Mouse (Mus musculus): ENCODE data around the gene Lrmda. TPM values are rescaled to one million over a fixed set of nuclear protein-coding genes. Genes with fewer than 3 reads are reported as not detected.

Lrmda gene
- total and polyA plus RNA-seq, 2 experiments from 2014 or later: 0.38 to 0.82 TPM

GRCm38 (mm10) chr14:22630361-22630867 is 610.9 kb downstream of the Lrmda start:
- 88% methylated on average over 9 of the region's 9 CpGs for WGBS
- Histone ChIP-seq H3K27me3 (ENCODE audit: control insufficient read depth, insufficient read depth, low read length) (no peaks in the 10 kb centered on the region), H3K4me1 (ENCODE audit: control insufficient read depth, insufficient read depth) (no peaks in the 10 kb centered on the region), H3K36me3 (replicated peaks; ENCODE audit: control insufficient read depth, insufficient read depth, low read length) (no peaks in the 10 kb centered on the region), H3K4me3 (ENCODE audit: low read depth, low read length) (no peak overlapping the region), H3K9ac (replicated peaks; ENCODE audit: low read depth, low read length) (no peak overlapping the region), H3K9me3 (replicated peaks; ENCODE audit: control insufficient read depth, low read length) (no peaks in the 10 kb centered on the region), H3K27ac (ENCODE audit: low read depth) (no peak overlapping the region), H3K4me2 (ENCODE audit: low read depth, low read length) (no peak overlapping the region)
- ATAC-seq (ENCODE audit: insufficient read depth, low read depth) (no peak), DNase-seq (ENCODE audit: low spot score) (no peak)
- TF ChIP-seq EP300 (IDR thresholded peaks at IDR 0.05; ENCODE audit: low read depth): no peak
- TF ChIP-seq CTCF (IDR thresholded peaks at IDR 0.05; ENCODE audit: low read depth): no peak

DNA sequence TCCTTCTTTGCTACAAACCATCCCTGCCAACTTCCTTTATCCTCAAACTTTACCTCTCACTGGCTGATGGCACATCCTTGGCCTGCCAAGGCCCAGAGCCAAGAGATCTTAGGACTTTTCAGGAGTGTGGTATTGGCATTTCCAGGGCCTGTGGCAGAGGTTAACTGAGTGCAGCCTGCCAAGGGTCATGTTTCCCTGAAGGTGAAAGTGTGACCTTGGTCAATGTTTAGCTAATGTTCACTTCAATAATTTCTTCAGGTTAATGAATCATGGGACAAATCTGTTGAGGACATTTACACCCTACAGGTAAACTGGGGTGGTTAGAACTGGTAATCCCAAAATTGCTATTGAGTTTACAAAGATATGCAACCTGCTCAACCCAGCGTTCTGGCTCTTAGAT is 614.1 kb downstream of the Lrmda start:
- Histone ChIP-seq H3K27ac (ENCODE audit: low read depth) (no peak overlapping the region), H3K9ac (replicated peaks; ENCODE audit: low read depth, low read length) (no peak overlapping the region), H3K9me3 (replicated peaks; ENCODE audit: control insufficient read depth, low read length) (no peaks in the 10 kb centered on the region), H3K4me1 (ENCODE audit: control insufficient read depth, insufficient read depth) (no peaks in the 10 kb centered on the region), H3K36me3 (replicated peaks; ENCODE audit: control insufficient read depth, insufficient read depth, low read length) (no peaks in the 10 kb centered on the region), H3K4me2 (ENCODE audit: low read depth, low read length) (no peak overlapping the region), H3K27me3 (ENCODE audit: control insufficient read depth, insufficient read depth, low read length) (no peaks in the 10 kb centered on the region), H3K4me3 (ENCODE audit: low read depth, low read length) (no peak overlapping the region)
- DNase-seq (ENCODE audit: low spot score): no peak
- no peak for ATAC-seq (ENCODE audit: insufficient read depth, low read depth)
- WGBS: 48% methylated on average over 1 of the region's 1 CpGs
- no peak for TF ChIP-seq EP300 (IDR thresholded peaks at IDR 0.05; ENCODE audit: low read depth)
- no peak for TF ChIP-seq CTCF (IDR thresholded peaks at IDR 0.05; ENCODE audit: low read depth)

DNA sequence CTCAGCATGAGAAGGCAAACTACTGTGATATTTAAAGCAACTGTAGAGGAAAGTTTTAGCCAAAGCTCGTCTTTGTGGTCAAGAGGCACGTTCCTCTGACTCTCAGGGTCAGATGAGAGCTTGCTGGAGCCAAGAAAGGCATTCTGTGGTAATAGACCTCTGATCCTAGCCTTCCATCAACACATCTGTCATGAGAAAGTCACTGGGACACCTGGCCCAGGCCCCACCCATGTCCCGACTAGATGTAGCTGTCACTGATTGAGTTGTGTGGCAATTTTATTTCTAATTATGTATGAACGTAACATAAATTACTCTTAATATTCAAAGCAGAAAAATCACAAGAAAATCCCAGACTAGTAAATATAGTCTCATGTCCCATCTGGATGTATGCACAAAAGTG is 624.0 kb downstream of the Lrmda start:
- no peaks in the 10 kb centered on the region for H3K36me3 ChIP-seq (replicated peaks; ENCODE audit: control insufficient read depth, insufficient read depth, low read length)
- H3K9ac ChIP-seq (replicated peaks; ENCODE audit: low read depth, low read length): no peak overlapping the region
- TF ChIP-seq EP300 (IDR thresholded peaks at IDR 0.05; ENCODE audit: low read depth) (no peak), CTCF (IDR thresholded peaks at IDR 0.05; ENCODE audit: low read depth) (no peak)
- no peak overlapping the region for H3K4me2 ChIP-seq (ENCODE audit: low read depth, low read length)
- no peak for DNase-seq (ENCODE audit: low spot score)
- no peak for ATAC-seq (ENCODE audit: insufficient read depth, low read depth)
- H3K27me3 ChIP-seq (ENCODE audit: control insufficient read depth, insufficient read depth, low read length): no peaks in the 10 kb centered on the region
- H3K4me3 ChIP-seq (ENCODE audit: low read depth, low read length): no peak overlapping the region
- no peaks in the 10 kb centered on the region for H3K9me3 ChIP-seq (replicated peaks; ENCODE audit: control insufficient read depth, low read length)
- H3K4me1 ChIP-seq (ENCODE audit: control insufficient read depth, insufficient read depth): no peaks in the 10 kb centered on the region
- WGBS: 53% methylated on average over 4 of the region's 4 CpGs
- H3K27ac ChIP-seq (ENCODE audit: low read depth): no peak overlapping the region

DNA sequence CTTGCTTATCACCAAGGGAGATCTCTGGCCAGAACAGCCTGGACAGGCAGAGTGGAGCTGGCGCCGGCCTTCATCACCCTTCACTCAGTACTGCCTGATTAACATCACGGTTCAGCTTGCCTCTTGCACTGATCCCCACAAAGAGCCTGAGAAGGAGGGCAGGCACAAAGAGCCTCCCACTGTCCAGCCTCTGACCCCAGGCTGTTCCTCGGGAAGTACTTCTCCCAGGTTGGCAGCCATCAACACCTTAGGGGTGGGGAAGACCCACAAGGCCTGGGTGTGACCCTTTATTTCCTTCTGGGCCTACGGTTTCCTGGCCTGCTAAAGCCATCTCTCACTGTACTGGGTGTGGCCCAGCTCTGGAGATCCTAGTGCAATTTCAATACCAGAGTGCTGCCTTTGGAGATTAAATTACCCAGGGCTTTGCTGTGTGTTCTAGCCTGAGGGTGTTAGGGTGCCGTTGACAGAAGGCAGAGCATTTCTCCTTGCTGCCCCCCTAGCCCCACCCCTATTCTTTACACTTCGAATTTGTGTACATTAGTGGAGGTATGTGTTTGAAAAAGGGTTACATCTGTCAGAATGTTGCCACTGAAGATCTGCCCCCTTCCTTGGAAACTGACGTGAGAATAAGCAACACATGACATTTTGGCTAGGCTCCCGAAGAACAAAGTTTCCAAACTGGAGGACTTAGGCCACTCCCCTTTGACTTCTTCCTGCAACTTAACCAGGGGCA is 628.5 kb downstream of the Lrmda start:
- TF ChIP-seq CTCF (IDR thresholded peaks at IDR 0.05; ENCODE audit: low read depth): no peak
- no peaks in the 10 kb centered on the region for H3K36me3 ChIP-seq (replicated peaks; ENCODE audit: control insufficient read depth, insufficient read depth, low read length)
- no peaks in the 10 kb centered on the region for H3K9me3 ChIP-seq (replicated peaks; ENCODE audit: control insufficient read depth, low read length)
- no peak overlapping the region for H3K9ac ChIP-seq (replicated peaks; ENCODE audit: low read depth, low read length)
- H3K4me1 ChIP-seq (ENCODE audit: control insufficient read depth, insufficient read depth): peaks cover 8% of the 10 kb centered on the region; the same call in 1 of the 2 replicates
- no peaks in the 10 kb centered on the region for H3K27me3 ChIP-seq (ENCODE audit: control insufficient read depth, insufficient read depth, low read length)
- H3K4me3 ChIP-seq (ENCODE audit: low read depth, low read length): no peak overlapping the region
- no peak overlapping the region for H3K27ac ChIP-seq (ENCODE audit: low read depth)
- no peak overlapping the region for H3K4me2 ChIP-seq (ENCODE audit: low read depth, low read length)
- 47% methylated on average over 9 of the region's 9 CpGs for WGBS
- ATAC-seq (ENCODE audit: insufficient read depth, low read depth) (peak; percentile 20; the same call in 1 of the 2 replicates), DNase-seq (ENCODE audit: low spot score) (no peak)

DNA sequence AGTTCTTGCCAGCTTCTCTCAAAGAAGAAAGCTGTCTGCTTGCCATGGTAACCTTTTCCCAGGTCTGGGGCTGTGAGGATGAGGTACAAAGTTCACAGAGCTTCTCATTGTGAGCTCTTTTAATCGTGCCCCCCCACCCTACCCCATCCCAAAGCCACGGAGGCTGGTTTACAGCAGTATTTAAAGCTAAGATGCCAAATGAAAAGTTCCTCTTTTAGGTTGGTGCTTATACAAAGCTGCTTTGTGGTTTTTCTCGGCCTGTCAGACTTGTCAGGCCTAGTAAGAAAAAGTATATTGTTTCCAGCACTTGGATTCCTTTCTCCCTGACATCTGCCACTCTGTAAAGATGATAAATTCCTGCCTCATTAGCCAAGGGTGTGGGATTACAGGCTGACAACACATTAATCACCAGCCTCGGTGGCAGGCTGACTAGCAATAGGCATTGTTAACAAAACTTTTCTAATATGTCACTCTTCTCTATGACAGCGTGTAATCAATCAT is 629.9 kb downstream of the Lrmda start:
- Histone ChIP-seq H3K9ac (replicated peaks; ENCODE audit: low read depth, low read length) (no peak overlapping the region), H3K4me2 (ENCODE audit: low read depth, low read length) (no peak overlapping the region), H3K36me3 (replicated peaks; ENCODE audit: control insufficient read depth, insufficient read depth, low read length) (no peaks in the 10 kb centered on the region), H3K4me1 (ENCODE audit: control insufficient read depth, insufficient read depth) (peaks cover 8% of the 10 kb centered on the region; the same call in 1 of the 2 replicates), H3K4me3 (ENCODE audit: low read depth, low read length) (no peak overlapping the region), H3K27ac (ENCODE audit: low read depth) (no peak overlapping the region), H3K27me3 (ENCODE audit: control insufficient read depth, insufficient read depth, low read length) (no peaks in the 10 kb centered on the region), H3K9me3 (replicated peaks; ENCODE audit: control insufficient read depth, low read length) (no peaks in the 10 kb centered on the region)
- DNase-seq (ENCODE audit: low spot score): no peak
- WGBS: 28% methylated on average over 5 of the region's 5 CpGs
- ATAC-seq (ENCODE audit: insufficient read depth, low read depth): no peak
- TF ChIP-seq CTCF (IDR thresholded peaks at IDR 0.05; ENCODE audit: low read depth): no peak
- TF ChIP-seq EP300 (IDR thresholded peaks at IDR 0.05; ENCODE audit: low read depth): no peak

All from heart, postnatal 0 days (tissue).